Comparison of ENCODE assay signal across 9 mouse cellular contexts in the genomic region with DNA sequence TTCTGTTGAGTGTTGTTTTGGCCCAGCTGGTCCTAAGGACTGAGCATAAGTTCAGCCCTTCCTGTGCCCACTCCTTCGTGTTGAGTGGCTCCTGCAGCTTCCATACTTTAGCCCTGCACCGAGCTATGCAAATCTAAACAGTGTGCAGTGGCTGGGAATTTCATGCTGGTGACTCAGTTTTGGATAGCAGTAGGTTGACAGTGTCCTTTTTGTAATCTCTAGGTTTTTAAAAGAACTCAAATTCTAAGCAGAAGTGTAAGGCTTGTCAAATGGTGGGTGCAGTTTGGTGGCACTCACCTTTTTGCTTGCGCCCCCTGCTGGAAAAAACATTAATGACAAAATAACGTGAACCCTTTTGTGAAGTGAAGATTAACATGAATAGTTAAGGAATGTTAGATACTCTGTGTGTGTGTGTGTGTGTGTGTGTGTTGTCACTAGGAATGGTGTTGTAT. TPM values are rescaled to one million over a fixed set of nuclear protein-coding genes. Genes with fewer than 3 reads are reported as not detected.
DNase-seq lines count a peak whose midpoint lies in the region; ATAC-seq and TF ChIP-seq lines count a peak whose summit lies in the region.
"Had no signal": no experiment of that assay in that cellular context is flagged by ENCODE, and none has a peak within 500 bp of the region (broad histone marks: within the 10 kb centered on the region; RNA-seq: fewer than 3 reads in every experiment).

No protein-coding gene starts in this region.

- H3K9me3 ChIP-seq in forebrain, postnatal 0 days (ENCODE audit: low read length), result no peaks in the 10 kb centered on the region
- no peaks in the 10 kb centered on the region for H3K9me3 ChIP-seq in lung, embryonic 15.5 days
- H3K9me3 ChIP-seq: limb, embryonic 15.5 days had no signal

- H3K4me2 ChIP-seq in forebrain, postnatal 0 days (ENCODE audit: low read depth), result no peak overlapping the region
- no peak overlapping the region for H3K4me2 ChIP-seq in lung, embryonic 15.5 days
- H3K4me2 ChIP-seq: limb, embryonic 15.5 days had no signal

- WGBS in forebrain, postnatal 0 days, result 49% methylated on average over 4 of the region's 4 CpGs
- 40% methylated on average over 4 of the region's 4 CpGs for WGBS in lung, embryonic 15.5 days

- H3K27me3 ChIP-seq in forebrain, postnatal 0 days (ENCODE audit: insufficient read depth, low read length), result no peaks in the 10 kb centered on the region
- H3K27me3 ChIP-seq in lung, embryonic 15.5 days, result no peaks in the 10 kb centered on the region
- H3K27me3 ChIP-seq: limb, embryonic 15.5 days had no signal

- no peak overlapping the region for H3K27ac ChIP-seq in forebrain, postnatal 0 days (ENCODE audit: low read depth, low read length)
- H3K27ac ChIP-seq in lung, embryonic 15.5 days, result no peak overlapping the region
- H3K27ac ChIP-seq: limb, embryonic 15.5 days had no signal

- DNase-seq in frontal cortex, adult 2 months (ENCODE audit: extremely low spot score in 1 of 2, low spot score in 1 of 2), result peak; percentile 46 to 84
- DNase-seq in frontal cortex, postnatal 10 days (ENCODE audit: low spot score in 2 of 2), result no peak
- DNase-seq in CD4-positive, CD25-positive, alpha-beta regulatory T cell, adult 2 months (ENCODE audit: low read depth, low spot score), result peak; percentile 77
- DNase-seq in c-Kit-negative CD71-positive TER-119-positive erythroid progenitor cells, embryonic 14.5 days (ENCODE audit: low read depth, low spot score), result peak; percentile 30
- DNase-seq in forebrain, postnatal 0 days, result peak; percentile 67
- peak; percentile 73 for DNase-seq in kidney, postnatal 10 days
- DNase-seq in spleen, adult 12 weeks (ENCODE audit: low spot score), result peak; percentile 23

- peak; percentile 69 for TF ChIP-seq CTCF in forebrain, postnatal 0 days (IDR thresholded peaks at IDR 0.05; ENCODE audit: low read depth)

- no peak overlapping the region for H3K4me3 ChIP-seq in forebrain, postnatal 0 days (ENCODE audit: low read depth, low read length)
- no peak overlapping the region for H3K4me3 ChIP-seq in lung, embryonic 15.5 days
- H3K4me3 ChIP-seq: limb, embryonic 15.5 days had no signal

- peaks cover 17% of the 10 kb centered on the region for H3K36me3 ChIP-seq in forebrain, postnatal 0 days (ENCODE audit: insufficient read depth)
- peaks cover 36% of the 10 kb centered on the region for H3K36me3 ChIP-seq in lung, embryonic 15.5 days

- 0 out of 2 replicates have a peak, but pooled peaks have one; percentile 32 for ATAC-seq in forebrain, postnatal 0 days
- ATAC-seq in lung, embryonic 15.5 days (ENCODE audit: borderline replicate concordance, extremely low read depth, low FRiP score, low TSS enrichment), result peak; percentile 46; the same call in 1 of the 2 replicates

- H3K4me1 ChIP-seq in forebrain, postnatal 0 days (ENCODE audit: insufficient read depth), result no peaks in the 10 kb centered on the region
- H3K4me1 ChIP-seq in lung, embryonic 15.5 days, result 0 out of 2 replicates have a peak, but pooled peaks cover 3% of the 10 kb centered on the region
- H3K4me1 ChIP-seq: limb, embryonic 15.5 days had no signal

- no peak overlapping the region for H3K9ac ChIP-seq in forebrain, postnatal 0 days
- no peak overlapping the region for H3K9ac ChIP-seq in lung, embryonic 15.5 days
- H3K9ac ChIP-seq: limb, embryonic 15.5 days had no signal

RNA-seq across cellular contexts. Expression of a gene that starts 11.1 kb away (rescaled TPM):
- 18.7 and 19.0 TPM in 2 replicates for polyA plus RNA-seq in frontal cortex, adult 2 months (2012; rRNA removed)
- total RNA-seq in forebrain, postnatal 0 days (2014; rRNA removed), result 7.2 and 9.7 TPM in 2 replicates
- polyA plus RNA-seq in forebrain, postnatal 0 days (2015; fragmentation: Nextera tagmentation; extraction: Ambion mirVana), result 3.0 and 3.7 TPM in 2 replicates
- 9.2 and 9.7 TPM in 2 replicates for polyA plus RNA-seq in lung, embryonic 15.5 days (2015; fragmentation: Nextera tagmentation; extraction: Ambion mirVana)

Comparison
In these comparisons a context has a peak if more than half of its experiments do, and no peak if none do; other contexts are left out.
1. DNase-seq: peak in frontal cortex, adult 2 months (2 of 2), CD4-positive, CD25-positive, alpha-beta regulatory T cell, adult 2 months (single experiment), c-Kit-negative CD71-positive TER-119-positive erythroid progenitor cells, embryonic 14.5 days (single experiment), forebrain, postnatal 0 days (single experiment), kidney, postnatal 10 days (single experiment) and spleen, adult 12 weeks (single experiment); none in frontal cortex, postnatal 10 days (0 of 2).